Mouse (Mus musculus): Measurements from ENCODE around the gene Pik3cb. TPM values are rescaled to one million over a fixed set of nuclear protein-coding genes. Genes with fewer than 3 reads are reported as not detected.

The Pik3cb gene
- polyA plus RNA-seq, 1 experiment from 2014 or later = 2.9 TPM

GRCm38 (mm10) chr9:99081308-99081707 lies 59.1 kb downstream of the Pik3cb start:
- H3K27ac ChIP-seq (ENCODE audit: low read depth, low read length) = no peak overlapping the region
- H3K4me2 ChIP-seq (ENCODE audit: low read length) = no peak overlapping the region
- H3K27me3 ChIP-seq (replicated peaks; ENCODE audit: control insufficient read depth, insufficient read depth, low read length) = no peaks in the 10 kb centered on the region
- no peaks in the 10 kb centered on the region for H3K9me3 ChIP-seq (ENCODE audit: control insufficient read depth, low read length)
- ATAC-seq = no peak
- H3K4me3 ChIP-seq (ENCODE audit: low read length) = no peak overlapping the region
- WGBS = 93% methylated on average over 3 of the region's 3 CpGs
- no peak overlapping the region for H3K9ac ChIP-seq (ENCODE audit: low read depth, low read length)
- H3K4me1 ChIP-seq (ENCODE audit: control insufficient read depth, insufficient read depth, low read depth, low read length) = no peaks in the 10 kb centered on the region
- peaks cover 5% of the 10 kb centered on the region; the same call in 1 of the 2 replicates for H3K36me3 ChIP-seq (ENCODE audit: control insufficient read depth, insufficient read depth, low read length)

- Histone ChIP-seq H3K27ac (ENCODE audit: low read depth, low read length) (no peak overlapping the region), H3K36me3 (ENCODE audit: control insufficient read depth, insufficient read depth, low read length) (peaks cover 5% of the 10 kb centered on the region; the same call in 1 of the 2 replicates), H3K4me3 (ENCODE audit: low read length) (no peak overlapping the region), H3K9me3 (ENCODE audit: control insufficient read depth, low read length) (no peaks in the 10 kb centered on the region), H3K27me3 (replicated peaks; ENCODE audit: control insufficient read depth, insufficient read depth, low read length) (no peaks in the 10 kb centered on the region), H3K9ac (ENCODE audit: low read depth, low read length) (no peak overlapping the region), H3K4me2 (ENCODE audit: low read length) (no peak overlapping the region), H3K4me1 (ENCODE audit: control insufficient read depth, insufficient read depth, low read depth, low read length) (no peaks in the 10 kb centered on the region)
- WGBS = 98% methylated on average over 2 of the region's 2 CpGs
- ATAC-seq = no peak
These were observed 59.8 kb downstream of the Pik3cb start for GRCm38 (mm10) chr9:99080657-99081056.

- WGBS = 74% methylated on average over 2 of the region's 2 CpGs
- H3K4me3 ChIP-seq (ENCODE audit: low read length) = no peak overlapping the region
- no peaks in the 10 kb centered on the region for H3K4me1 ChIP-seq (ENCODE audit: control insufficient read depth, insufficient read depth, low read depth, low read length)
- H3K4me2 ChIP-seq (ENCODE audit: low read length) = no peak overlapping the region
- no peak overlapping the region for H3K27ac ChIP-seq (ENCODE audit: low read depth, low read length)
- H3K36me3 ChIP-seq (ENCODE audit: control insufficient read depth, insufficient read depth, low read length) = peaks cover 3% of the 10 kb centered on the region; the same call in 1 of the 2 replicates
- ATAC-seq = no peak
- H3K27me3 ChIP-seq (replicated peaks; ENCODE audit: control insufficient read depth, insufficient read depth, low read length) = no peaks in the 10 kb centered on the region
- no peaks in the 10 kb centered on the region for H3K9me3 ChIP-seq (ENCODE audit: control insufficient read depth, low read length)
- no peak overlapping the region for H3K9ac ChIP-seq (ENCODE audit: low read depth, low read length)
These were observed 66.0 kb downstream of the Pik3cb start for GRCm38 (mm10) chr9:99074462-99074861.

GRCm38 (mm10) chr9:99072538-99072937 lies 67.9 kb downstream of the Pik3cb start:
- no peak overlapping the region for H3K4me2 ChIP-seq (ENCODE audit: low read length)
- H3K27me3 ChIP-seq (replicated peaks; ENCODE audit: control insufficient read depth, insufficient read depth, low read length) = no peaks in the 10 kb centered on the region
- H3K9ac ChIP-seq (ENCODE audit: low read depth, low read length) = no peak overlapping the region
- H3K36me3 ChIP-seq (ENCODE audit: control insufficient read depth, insufficient read depth, low read length) = peaks cover 3% of the 10 kb centered on the region; the same call in 1 of the 2 replicates
- no peak overlapping the region for H3K4me3 ChIP-seq (ENCODE audit: low read length)
- H3K4me1 ChIP-seq (ENCODE audit: control insufficient read depth, insufficient read depth, low read depth, low read length) = no peaks in the 10 kb centered on the region
- WGBS = 74% methylated on average over 4 of the region's 4 CpGs
- no peak for ATAC-seq
- H3K9me3 ChIP-seq (ENCODE audit: control insufficient read depth, low read length) = no peaks in the 10 kb centered on the region
- H3K27ac ChIP-seq (ENCODE audit: low read depth, low read length) = no peak overlapping the region

GRCm38 (mm10) chr9:99065311-99065710 lies 75.1 kb downstream of the Pik3cb start:
- H3K9ac ChIP-seq (ENCODE audit: low read depth, low read length) = no peak overlapping the region
- no peak overlapping the region for H3K4me2 ChIP-seq (ENCODE audit: low read length)
- H3K9me3 ChIP-seq (ENCODE audit: control insufficient read depth, low read length) = no peaks in the 10 kb centered on the region
- H3K36me3 ChIP-seq (ENCODE audit: control insufficient read depth, insufficient read depth, low read length) = peaks cover 5% of the 10 kb centered on the region
- no peak overlapping the region for H3K4me3 ChIP-seq (ENCODE audit: low read length)
- no peak overlapping the region for H3K27ac ChIP-seq (ENCODE audit: low read depth, low read length)
- no peaks in the 10 kb centered on the region for H3K4me1 ChIP-seq (ENCODE audit: control insufficient read depth, insufficient read depth, low read depth, low read length)
- H3K27me3 ChIP-seq (replicated peaks; ENCODE audit: control insufficient read depth, insufficient read depth, low read length) = no peaks in the 10 kb centered on the region
- 79% methylated on average over 5 of the region's 5 CpGs for WGBS
- ATAC-seq = no peak

- no peaks in the 10 kb centered on the region for H3K4me1 ChIP-seq (ENCODE audit: control insufficient read depth, insufficient read depth, low read depth, low read length)
- no peak overlapping the region for H3K27ac ChIP-seq (ENCODE audit: low read depth, low read length)
- H3K4me2 ChIP-seq (ENCODE audit: low read length) = no peak overlapping the region
- no peaks in the 10 kb centered on the region for H3K27me3 ChIP-seq (replicated peaks; ENCODE audit: control insufficient read depth, insufficient read depth, low read length)
- no peak overlapping the region for H3K4me3 ChIP-seq (ENCODE audit: low read length)
- peak; percentile 59; the same call in 1 of the 2 replicates for ATAC-seq
- WGBS = 46% methylated on average over 2 of the region's 2 CpGs
- no peak overlapping the region for H3K9ac ChIP-seq (ENCODE audit: low read depth, low read length)
- H3K9me3 ChIP-seq (ENCODE audit: control insufficient read depth, low read length) = no peaks in the 10 kb centered on the region
- H3K36me3 ChIP-seq (ENCODE audit: control insufficient read depth, insufficient read depth, low read length) = peaks cover 2% of the 10 kb centered on the region; the same call in 1 of the 2 replicates
These were observed 76.2 kb downstream of the Pik3cb start for GRCm38 (mm10) chr9:99064216-99064615.

- Histone ChIP-seq H3K4me3 (ENCODE audit: low read length) (no peak overlapping the region), H3K27ac (ENCODE audit: low read depth, low read length) (no peak overlapping the region), H3K4me1 (ENCODE audit: control insufficient read depth, insufficient read depth, low read depth, low read length) (no peaks in the 10 kb centered on the region), H3K9ac (ENCODE audit: low read depth, low read length) (no peak overlapping the region), H3K36me3 (ENCODE audit: control insufficient read depth, insufficient read depth, low read length) (peaks cover 4% of the 10 kb centered on the region; the same call in 1 of the 2 replicates), H3K4me2 (ENCODE audit: low read length) (no peak overlapping the region), H3K9me3 (ENCODE audit: control insufficient read depth, low read length) (no peaks in the 10 kb centered on the region), H3K27me3 (replicated peaks; ENCODE audit: control insufficient read depth, insufficient read depth, low read length) (no peaks in the 10 kb centered on the region)
- ATAC-seq = peak; percentile 86
- WGBS = 39% methylated on average over 7 of the region's 7 CpGs
These were observed 77.9 kb downstream of the Pik3cb start for GRCm38 (mm10) chr9:99062544-99062943.

- Histone ChIP-seq H3K36me3 (ENCODE audit: control insufficient read depth, insufficient read depth, low read length) (0 out of 2 replicates have a peak, but pooled peaks cover 2% of the 10 kb centered on the region), H3K27ac (ENCODE audit: low read depth, low read length) (no peak overlapping the region), H3K4me1 (ENCODE audit: control insufficient read depth, insufficient read depth, low read depth, low read length) (no peaks in the 10 kb centered on the region), H3K27me3 (replicated peaks; ENCODE audit: control insufficient read depth, insufficient read depth, low read length) (no peaks in the 10 kb centered on the region), H3K4me3 (ENCODE audit: low read length) (no peak overlapping the region), H3K9ac (ENCODE audit: low read depth, low read length) (no peak overlapping the region), H3K4me2 (ENCODE audit: low read length) (no peak overlapping the region), H3K9me3 (ENCODE audit: control insufficient read depth, low read length) (no peaks in the 10 kb centered on the region)
- ATAC-seq = no peak
- 81% methylated on average over 3 of the region's 3 CpGs for WGBS
These were observed 82.7 kb downstream of the Pik3cb start for GRCm38 (mm10) chr9:99057751-99058150.

GRCm38 (mm10) chr9:99049760-99050159 lies 90.7 kb downstream of the Pik3cb start:
- ATAC-seq = no peak
- Histone ChIP-seq H3K4me3 (ENCODE audit: low read length) (no peak overlapping the region), H3K9me3 (ENCODE audit: control insufficient read depth, low read length) (no peaks in the 10 kb centered on the region), H3K4me2 (ENCODE audit: low read length) (no peak overlapping the region), H3K4me1 (ENCODE audit: control insufficient read depth, insufficient read depth, low read depth, low read length) (no peaks in the 10 kb centered on the region), H3K27ac (ENCODE audit: low read depth, low read length) (no peak overlapping the region), H3K36me3 (ENCODE audit: control insufficient read depth, insufficient read depth, low read length) (no peaks in the 10 kb centered on the region), H3K9ac (ENCODE audit: low read depth, low read length) (no peak overlapping the region), H3K27me3 (replicated peaks; ENCODE audit: control insufficient read depth, insufficient read depth, low read length) (no peaks in the 10 kb centered on the region)
- WGBS = 80% methylated on average over 6 of the region's 6 CpGs

Measured in hindbrain, embryonic 16.5 days (tissue).